Mouse (Mus musculus): ENCODE data around the gene Igfbp1. TPM values are rescaled to one million over a fixed set of nuclear protein-coding genes. Genes with fewer than 3 reads are reported as not detected.
"Not testable (repeated sequence)": the region's sequence is repeated elsewhere in the genome, so short reads cannot be mapped to it uniquely, and the experiment has no call there.

Gene Igfbp1
- polyA plus RNA-seq, 1 experiment from 2014 or later, result not detected

GRCm38 (mm10) chr11:7210343-7210742 lies 12.8 kb downstream of the Igfbp1 start:
- WGBS (ENCODE audit: missing documents), result 19% methylated on average over 6 of the region's 6 CpGs
- Histone ChIP-seq H3K79me2 (ENCODE audit: inconsistent target) (no peaks in the 10 kb centered on the region), H3K27ac (no peak overlapping the region), H3K4me3 (ENCODE audit: inconsistent target) (no peak overlapping the region), H3K36me3 (ENCODE audit: inconsistent target) (no peaks in the 10 kb centered on the region)

GRCm38 (mm10) chr11:7211211-7211610 lies 13.6 kb downstream of the Igfbp1 start:
- WGBS (ENCODE audit: missing documents), result 15% methylated on average over 9 of the region's 9 CpGs

GRCm38 (mm10) chr11:7212126-7212798 lies 14.7 kb downstream of the Igfbp1 start:
- Histone ChIP-seq H3K4me3 (ENCODE audit: inconsistent target) (no peak overlapping the region), H3K27ac (no peak overlapping the region), H3K79me2 (ENCODE audit: inconsistent target) (no peaks in the 10 kb centered on the region), H3K36me3 (ENCODE audit: inconsistent target) (no peaks in the 10 kb centered on the region)
- WGBS (ENCODE audit: missing documents), result 22% methylated on average over 17 of the region's 17 CpGs

More at GRCm38 (mm10) chr11:7211211-7211610, 13.6 kb downstream of the Igfbp1 start:
- Histone ChIP-seq H3K79me2 (ENCODE audit: inconsistent target) (no peaks in the 10 kb centered on the region), H3K36me3 (ENCODE audit: inconsistent target) (no peaks in the 10 kb centered on the region), H3K4me3 (ENCODE audit: inconsistent target) (no peak overlapping the region), H3K27ac (no peak overlapping the region)

- 6% methylated on average over 15 of the region's 19 CpGs for WGBS (ENCODE audit: missing documents)
- no peaks in the 10 kb centered on the region for H3K79me2 ChIP-seq (ENCODE audit: inconsistent target)
- H3K36me3 ChIP-seq (ENCODE audit: inconsistent target), result no peaks in the 10 kb centered on the region
- no peak overlapping the region for H3K4me3 ChIP-seq (ENCODE audit: inconsistent target)
- no peak overlapping the region for H3K27ac ChIP-seq
Observed at GRCm38 (mm10) chr11:7213161-7213500, 15.5 kb downstream of the Igfbp1 start.

- Histone ChIP-seq H3K4me3 (ENCODE audit: inconsistent target) (no peak within 1 kb of the TSS), H3K27ac (no peak within 1 kb of the TSS), H3K79me2 (ENCODE audit: inconsistent target) (no peaks in the 10 kb centered on the region), H3K36me3 (ENCODE audit: inconsistent target) (no peaks in the 10 kb centered on the region)
- WGBS (ENCODE audit: missing documents), result 2% methylated on average over 98 of the region's 104 CpGs
Observed at GRCm38 (mm10) chr11:7213501-7214341, 16.1 kb downstream of the Igfbp1 start, which contains the start of gene Igfbp3. Igfbp3 (minus strand) TSS chr11:7213923.

GRCm38 (mm10) chr11:7214342-7214660 lies 16.7 kb downstream of the Igfbp1 start:
- Histone ChIP-seq H3K36me3 (ENCODE audit: inconsistent target) (no peaks in the 10 kb centered on the region), H3K27ac (no peak overlapping the region), H3K79me2 (ENCODE audit: inconsistent target) (no peaks in the 10 kb centered on the region), H3K4me3 (ENCODE audit: inconsistent target) (no peak overlapping the region)
- WGBS (ENCODE audit: missing documents), result 4% methylated on average over 12 of the region's 12 CpGs

- WGBS (ENCODE audit: missing documents), result 3% methylated on average over 14 of the region's 14 CpGs
- no peaks in the 10 kb centered on the region for H3K36me3 ChIP-seq (ENCODE audit: inconsistent target)
- H3K79me2 ChIP-seq (ENCODE audit: inconsistent target), result no peaks in the 10 kb centered on the region
- no peak overlapping the region for H3K4me3 ChIP-seq (ENCODE audit: inconsistent target)
- no peak overlapping the region for H3K27ac ChIP-seq
Observed at GRCm38 (mm10) chr11:7214761-7215160, 17.2 kb downstream of the Igfbp1 start.

GRCm38 (mm10) chr11:7215703-7216102 lies 18.1 kb downstream of the Igfbp1 start:
- Histone ChIP-seq H3K79me2 (ENCODE audit: inconsistent target) (no peaks in the 10 kb centered on the region), H3K4me3 (ENCODE audit: inconsistent target) (no peak overlapping the region), H3K36me3 (ENCODE audit: inconsistent target) (no peaks in the 10 kb centered on the region), H3K27ac (no peak overlapping the region)
- WGBS (ENCODE audit: missing documents), result 10% methylated on average over 8 of the region's 8 CpGs

- H3K27ac ChIP-seq; H3K4me3 ChIP-seq (ENCODE audit: inconsistent target); H3K79me2 ChIP-seq (ENCODE audit: inconsistent target); H3K36me3 ChIP-seq (ENCODE audit: inconsistent target): not testable (repeated sequence)
- 75% methylated on average over 8 of the region's 8 CpGs for WGBS (ENCODE audit: missing documents)
Observed at GRCm38 (mm10) chr11:7221826-7222225, 24.2 kb downstream of the Igfbp1 start.

GRCm38 (mm10) chr11:7226200-7226599 lies 28.6 kb downstream of the Igfbp1 start:
- Histone ChIP-seq H3K79me2 (ENCODE audit: inconsistent target) (no peaks in the 10 kb centered on the region), H3K4me3 (ENCODE audit: inconsistent target) (no peak overlapping the region), H3K27ac (no peak overlapping the region), H3K36me3 (ENCODE audit: inconsistent target) (no peaks in the 10 kb centered on the region)
- 88% methylated on average over 2 of the region's 2 CpGs for WGBS (ENCODE audit: missing documents)

GRCm38 (mm10) chr11:7226810-7227550 lies 29.4 kb downstream of the Igfbp1 start:
- Histone ChIP-seq H3K79me2 (ENCODE audit: inconsistent target) (no peaks in the 10 kb centered on the region), H3K27ac (no peak overlapping the region), H3K4me3 (ENCODE audit: inconsistent target) (no peak overlapping the region), H3K36me3 (ENCODE audit: inconsistent target) (no peaks in the 10 kb centered on the region)
- WGBS (ENCODE audit: missing documents), result 88% methylated on average over 7 of the region's 7 CpGs

- H3K4me3 ChIP-seq (ENCODE audit: inconsistent target), result no peak overlapping the region
- no peaks in the 10 kb centered on the region for H3K79me2 ChIP-seq (ENCODE audit: inconsistent target)
- 85% methylated on average over 4 of the region's 4 CpGs for WGBS (ENCODE audit: missing documents)
- H3K27ac ChIP-seq, result no peak overlapping the region
- H3K36me3 ChIP-seq (ENCODE audit: inconsistent target), result no peaks in the 10 kb centered on the region
Observed at GRCm38 (mm10) chr11:7228107-7228506, 30.5 kb downstream of the Igfbp1 start.

GRCm38 (mm10) chr11:7230000-7230399 lies 32.4 kb downstream of the Igfbp1 start:
- H3K4me3 ChIP-seq (ENCODE audit: inconsistent target), result no peak overlapping the region
- no peak overlapping the region for H3K27ac ChIP-seq
- WGBS (ENCODE audit: missing documents), result 86% methylated on average over 4 of the region's 4 CpGs
- H3K79me2 ChIP-seq (ENCODE audit: inconsistent target), result no peaks in the 10 kb centered on the region
- no peaks in the 10 kb centered on the region for H3K36me3 ChIP-seq (ENCODE audit: inconsistent target)

- Histone ChIP-seq H3K4me3 (ENCODE audit: inconsistent target) (no peak overlapping the region), H3K27ac (no peak overlapping the region), H3K79me2 (ENCODE audit: inconsistent target) (no peaks in the 10 kb centered on the region), H3K36me3 (ENCODE audit: inconsistent target) (no peaks in the 10 kb centered on the region)
- 94% methylated on average over 4 of the region's 4 CpGs for WGBS (ENCODE audit: missing documents)
Observed at GRCm38 (mm10) chr11:7231958-7232357, 34.4 kb downstream of the Igfbp1 start.

GRCm38 (mm10) chr11:7233333-7233732 lies 35.8 kb downstream of the Igfbp1 start:
- Histone ChIP-seq H3K36me3 (ENCODE audit: inconsistent target) (no peaks in the 10 kb centered on the region), H3K4me3 (ENCODE audit: inconsistent target) (no peak overlapping the region), H3K79me2 (ENCODE audit: inconsistent target) (no peaks in the 10 kb centered on the region), H3K27ac (no peak overlapping the region)
- WGBS (ENCODE audit: missing documents), result 84% methylated on average over 2 of the region's 2 CpGs

Data from macrophage (primary cell).